Comparison of ENCODE assay signal across 8 mouse cellular contexts in genomic region chr16:11202571-11203554, GRCm38 (mm10). TPM values are rescaled to one million over a fixed set of nuclear protein-coding genes. Genes with fewer than 3 reads are reported as not detected.
DNase-seq lines count a peak whose midpoint lies in the region; ATAC-seq and TF ChIP-seq lines count a peak whose summit lies in the region.

TSS of gene Rsl1d1 (minus strand) at chr16:11203331.

- H3K4me2 ChIP-seq in embryonic facial prominence, embryonic 14.5 days (ENCODE audit: low read depth, low read length) = peak within 1 kb of the TSS; percentile 72
- H3K4me2 ChIP-seq in limb, embryonic 14.5 days (replicated peaks; ENCODE audit: low read depth, low read length, severe bottlenecking) = peak within 1 kb of the TSS; percentile 69
- peak within 1 kb of the TSS; percentile 69 for H3K4me2 ChIP-seq in midbrain, postnatal 0 days (ENCODE audit: low read depth, low read length, poor library complexity, severe bottlenecking)

- no peaks in the 10 kb centered on the region for H3K27me3 ChIP-seq in embryonic facial prominence, embryonic 14.5 days (replicated peaks; ENCODE audit: control insufficient read depth, insufficient read depth, low read length)
- H3K27me3 ChIP-seq in limb, embryonic 14.5 days (ENCODE audit: control insufficient read depth, insufficient read depth, low read length) = no peaks in the 10 kb centered on the region
- H3K27me3 ChIP-seq in midbrain, postnatal 0 days (ENCODE audit: insufficient read depth, low read length) = no peaks in the 10 kb centered on the region

- peak within 1 kb of the TSS; percentile 93 for H3K9ac ChIP-seq in embryonic facial prominence, embryonic 14.5 days (ENCODE audit: low read depth, low read length)
- H3K9ac ChIP-seq in limb, embryonic 14.5 days (ENCODE audit: low read depth, low read length, severe bottlenecking) = peak within 1 kb of the TSS; percentile 85
- peak within 1 kb of the TSS; percentile 75 for H3K9ac ChIP-seq in midbrain, postnatal 0 days (replicated peaks; ENCODE audit: low read length, poor library complexity, severe bottlenecking)

- no peak for TF ChIP-seq POLR2A in limb, embryonic 14.5 days (IDR thresholded peaks at IDR 0.05; ENCODE audit: borderline replicate concordance, extremely low read depth, insufficient read depth, insufficient read length)

- peaks cover 20% of the 10 kb centered on the region for H3K4me1 ChIP-seq in embryonic facial prominence, embryonic 14.5 days (ENCODE audit: control insufficient read depth, insufficient read depth, low read length)
- peaks cover 15% of the 10 kb centered on the region for H3K4me1 ChIP-seq in limb, embryonic 14.5 days (ENCODE audit: control insufficient read depth, insufficient read depth, low read length)
- H3K4me1 ChIP-seq in midbrain, postnatal 0 days (ENCODE audit: insufficient read depth, low read length) = 0 out of 2 replicates have a peak, but pooled peaks cover 7% of the 10 kb centered on the region

- ATAC-seq in embryonic facial prominence, embryonic 14.5 days (ENCODE audit: low read depth) = peak; percentile 98
- peak; percentile 97 for ATAC-seq in limb, embryonic 14.5 days (ENCODE audit: low FRiP score, low read depth)
- peak; percentile 99 for ATAC-seq in midbrain, postnatal 0 days (ENCODE audit: low FRiP score)

- peaks cover 48% of the 10 kb centered on the region for H3K36me3 ChIP-seq in embryonic facial prominence, embryonic 14.5 days (ENCODE audit: control insufficient read depth, insufficient read depth, low read length)
- peaks cover 46% of the 10 kb centered on the region for H3K36me3 ChIP-seq in limb, embryonic 14.5 days (ENCODE audit: control insufficient read depth, insufficient read depth, low read length)
- peaks cover 29% of the 10 kb centered on the region for H3K36me3 ChIP-seq in midbrain, postnatal 0 days (ENCODE audit: insufficient read depth, low read length)

- peak within 1 kb of the TSS; percentile 79 for H3K4me3 ChIP-seq in embryonic facial prominence, embryonic 14.5 days (ENCODE audit: low read depth, low read length)
- H3K4me3 ChIP-seq in limb, embryonic 14.5 days (replicated peaks; ENCODE audit: low read length) = peak within 1 kb of the TSS; percentile 80
- H3K4me3 ChIP-seq in midbrain, postnatal 0 days (ENCODE audit: low read depth, low read length) = peak within 1 kb of the TSS; percentile 60

- H3K9me3 ChIP-seq in embryonic facial prominence, embryonic 14.5 days (ENCODE audit: control insufficient read depth, low read length) = no peaks in the 10 kb centered on the region
- no peaks in the 10 kb centered on the region for H3K9me3 ChIP-seq in limb, embryonic 14.5 days (ENCODE audit: control insufficient read depth, low read length)
- H3K9me3 ChIP-seq in midbrain, postnatal 0 days (ENCODE audit: low read length) = no peaks in the 10 kb centered on the region

- DNase-seq in 3T3-L1 (ENCODE audit: low read depth, low spot score) = peak; percentile 99
- DNase-seq in adrenal gland, postnatal 4 days (ENCODE audit: low spot score in 2 of 2) = peak; percentile 77 to 82
- DNase-seq in embryonic facial prominence, embryonic 14.5 days (ENCODE audit: low spot score) = peak; percentile 98
- DNase-seq in heart, adult 8-10 months (ENCODE audit: low spot score) = peak; percentile 91
- peak; percentile 94 for DNase-seq in kidney, adult 9 months
- DNase-seq in limb, embryonic 14.5 days (ENCODE audit: low spot score) = peak; percentile 98
- DNase-seq in midbrain, postnatal 0 days (ENCODE audit: low spot score) = peak; percentile 97
- peak; percentile 82 to 89 for DNase-seq in spleen, postnatal 14 days (ENCODE audit: low spot score in 2 of 2)

- WGBS in embryonic facial prominence, embryonic 14.5 days = under 1% methylated on average over 58 of the region's 68 CpGs
- WGBS in limb, embryonic 14.5 days = under 1% methylated on average over 68 of the region's 68 CpGs
- under 1% methylated on average over 68 of the region's 68 CpGs for WGBS in midbrain, postnatal 0 days

- peak within 1 kb of the TSS; percentile 86 for H3K27ac ChIP-seq in embryonic facial prominence, embryonic 14.5 days (replicated peaks; ENCODE audit: low read depth, low read length)
- H3K27ac ChIP-seq in limb, embryonic 14.5 days (replicated peaks; ENCODE audit: low read depth, low read length) = peak within 1 kb of the TSS; percentile 81
- peak within 1 kb of the TSS; percentile 77 for H3K27ac ChIP-seq in midbrain, postnatal 0 days (ENCODE audit: low read depth, low read length)

- no peak for TF ChIP-seq CTCF in midbrain, postnatal 0 days (IDR thresholded peaks at IDR 0.05)

RNA-seq across cellular contexts. Expression of gene Rsl1d1, which starts in this region (rescaled TPM):
- 10 to 100 TPM; 85.4 to 89.7 TPM for total RNA-seq in adrenal gland, postnatal 4 days (2021)
- 169 and 188 TPM in 2 replicates for polyA plus RNA-seq in embryonic facial prominence, embryonic 14.5 days (2014; fragmentation: Nextera tagmentation; extraction: Ambion mirVana)
- total RNA-seq in heart, adult 8-10 months (2022) = 10 to 100 TPM; 45.2 to 53.4 (median 49.7) TPM
- 50.2 and 82.0 TPM in 2 replicates for polyA plus RNA-seq in limb, embryonic 14.5 days (2012; rRNA removed)
- polyA plus RNA-seq in limb, embryonic 14.5 days (2014; fragmentation: Nextera tagmentation; extraction: Ambion mirVana) = 176 and 181 TPM in 2 replicates
- 54.6 and 85.5 TPM in 2 replicates for total RNA-seq in midbrain, postnatal 0 days (2014; rRNA removed)
- 124 and 140 TPM in 2 replicates for polyA plus RNA-seq in midbrain, postnatal 0 days (2015; fragmentation: Nextera tagmentation; extraction: Ambion mirVana)

Comparison
In these comparisons a context has a peak if more than half of its experiments do, and no peak if none do; other contexts are left out.
1. Peak in every context shown above with its lines: DNase-seq, ATAC-seq, H3K4me3 ChIP-seq and H3K27ac ChIP-seq.